Mouse (Mus musculus): ENCODE measurements around the gene Vmn1r94. TPM values are rescaled to one million over a fixed set of nuclear protein-coding genes. Genes with fewer than 3 reads are reported as not detected.
"Not testable (repeated sequence)": the region's sequence is repeated elsewhere in the genome, so short reads cannot be mapped to it uniquely, and the experiment has no call there.

The Vmn1r94 gene
- not detected in 2 replicates for polyA plus RNA-seq (2015; fragmentation: Nextera tagmentation; extraction: Ambion mirVana)

GRCm38 (mm10) chr7:20168277-20168676 is at the start of gene Vmn1r94:
Gene Vmn1r94 (minus strand): TSS chr7:20168377.
- H3K4me3 ChIP-seq (replicated peaks); ATAC-seq (ENCODE audit: low FRiP score); H3K9ac ChIP-seq (replicated peaks); H3K4me1 ChIP-seq; H3K9me3 ChIP-seq (replicated peaks); H3K36me3 ChIP-seq; H3K27me3 ChIP-seq (replicated peaks); H3K4me2 ChIP-seq; H3K27ac ChIP-seq (replicated peaks): not testable (repeated sequence)
- no CpG with 5 or more reads among the region's 3 CpGs for WGBS

- not testable (repeated sequence) for H3K9me3 ChIP-seq (replicated peaks); H3K4me3 ChIP-seq (replicated peaks); ATAC-seq (ENCODE audit: low FRiP score); H3K4me1 ChIP-seq; H3K36me3 ChIP-seq; H3K27me3 ChIP-seq (replicated peaks); H3K27ac ChIP-seq (replicated peaks); H3K9ac ChIP-seq (replicated peaks); H3K4me2 ChIP-seq
- WGBS = no CpG with 5 or more reads among the region's 2 CpGs
Measured at GRCm38 (mm10) chr7:20205507-20205906, 37.3 kb upstream of the Vmn1r94 start, which contains the start of gene Gm6164. Gene Gm6164 (minus strand): TSS chr7:20205607.

- H3K4me3 ChIP-seq (replicated peaks); H3K9ac ChIP-seq (replicated peaks); H3K36me3 ChIP-seq; ATAC-seq (ENCODE audit: low FRiP score); H3K27ac ChIP-seq (replicated peaks); H3K4me1 ChIP-seq; H3K27me3 ChIP-seq (replicated peaks); H3K4me2 ChIP-seq; H3K9me3 ChIP-seq (replicated peaks): not testable (repeated sequence)
- WGBS = no CpG with 5 or more reads among the region's 3 CpGs
Measured at GRCm38 (mm10) chr7:20193410-20193809, 25.2 kb upstream of the Vmn1r94 start, which contains the start of gene Vmn1r95. Gene Vmn1r95 (plus strand): TSS chr7:20193710.

GRCm38 (mm10) chr7:20138988-20139387 is 29.2 kb downstream of the Vmn1r94 start, which contains the start of gene Vmn1r93:
Gene Vmn1r93 (minus strand): TSS chr7:20139088.
- H3K27me3 ChIP-seq (replicated peaks); H3K27ac ChIP-seq (replicated peaks); H3K36me3 ChIP-seq; H3K4me1 ChIP-seq; H3K4me2 ChIP-seq; H3K9ac ChIP-seq (replicated peaks); ATAC-seq (ENCODE audit: low FRiP score); H3K9me3 ChIP-seq (replicated peaks); H3K4me3 ChIP-seq (replicated peaks): not testable (repeated sequence)
- no CpG with 5 or more reads among the region's 5 CpGs for WGBS

- no CpG with 5 or more reads among the region's 2 CpGs for WGBS
- not testable (repeated sequence) for H3K9me3 ChIP-seq (replicated peaks); H3K9ac ChIP-seq (replicated peaks); H3K4me2 ChIP-seq; H3K27me3 ChIP-seq (replicated peaks); H3K4me1 ChIP-seq; H3K27ac ChIP-seq (replicated peaks); H3K36me3 ChIP-seq; H3K4me3 ChIP-seq (replicated peaks); ATAC-seq (ENCODE audit: low FRiP score)
Measured at GRCm38 (mm10) chr7:20122479-20122878, 45.7 kb downstream of the Vmn1r94 start, which contains the start of gene Gm16442. Gene Gm16442 (minus strand): TSS chr7:20122579.

Other genes with a start within 250 kb of the Vmn1r94 start
- 12.0 and 12.5 TPM in 2 replicates for gene Pvr, start 247.2 kb downstream of the Vmn1r94 start, polyA plus RNA-seq (2015; fragmentation: Nextera tagmentation; extraction: Ambion mirVana)
- 0.12 and 0.43 TPM in 2 replicates for gene Igsf23, start 217.6 kb downstream of the Vmn1r94 start, polyA plus RNA-seq (2015; fragmentation: Nextera tagmentation; extraction: Ambion mirVana)
- not detected in 2 replicates for gene Ceacam20, start 203.0 kb downstream of the Vmn1r94 start, polyA plus RNA-seq (2015; fragmentation: Nextera tagmentation; extraction: Ambion mirVana)
- gene Nlrp9b, start 176.9 kb downstream of the Vmn1r94 start, polyA plus RNA-seq (2015; fragmentation: Nextera tagmentation; extraction: Ambion mirVana) = not detected in 2 replicates
- not detected in 2 replicates for gene Vmn1r91, start 68.7 kb downstream of the Vmn1r94 start, polyA plus RNA-seq (2015; fragmentation: Nextera tagmentation; extraction: Ambion mirVana)
- gene Gm16442, start 45.8 kb downstream of the Vmn1r94 start, polyA plus RNA-seq (2015; fragmentation: Nextera tagmentation; extraction: Ambion mirVana) = not detected in 2 replicates
- not detected in 2 replicates for gene Vmn1r93, start 29.3 kb downstream of the Vmn1r94 start, polyA plus RNA-seq (2015; fragmentation: Nextera tagmentation; extraction: Ambion mirVana)
- gene Vmn1r95, start 25.3 kb upstream of the Vmn1r94 start, polyA plus RNA-seq (2015; fragmentation: Nextera tagmentation; extraction: Ambion mirVana) = not detected in 2 replicates
- gene Gm6164, start 37.2 kb upstream of the Vmn1r94 start, polyA plus RNA-seq (2015; fragmentation: Nextera tagmentation; extraction: Ambion mirVana) = not detected in 2 replicates
- gene Gm4498, start 65.5 kb upstream of the Vmn1r94 start, polyA plus RNA-seq (2015; fragmentation: Nextera tagmentation; extraction: Ambion mirVana) = not detected in 2 replicates
- gene Gm5890, start 94.5 kb upstream of the Vmn1r94 start, polyA plus RNA-seq (2015; fragmentation: Nextera tagmentation; extraction: Ambion mirVana) = not detected in 2 replicates
- gene Gm4133, start 165.7 kb upstream of the Vmn1r94 start, polyA plus RNA-seq (2015; fragmentation: Nextera tagmentation; extraction: Ambion mirVana) = not detected in 2 replicates
- gene Gm5728, start 207.0 kb upstream of the Vmn1r94 start, polyA plus RNA-seq (2015; fragmentation: Nextera tagmentation; extraction: Ambion mirVana) = not detected in 2 replicates
- gene Vmn1r100, start 249.6 kb upstream of the Vmn1r94 start, polyA plus RNA-seq (2015; fragmentation: Nextera tagmentation; extraction: Ambion mirVana) = not detected in 2 replicates

Data from neural tube, embryonic 15.5 days (tissue).